Mouse (Mus musculus): ENCODE results near the gene Snrnp27. TPM values are rescaled to one million over a fixed set of nuclear protein-coding genes. Genes with fewer than 3 reads are reported as not detected.

The Snrnp27 gene
- 109 and 119 TPM in 2 replicates for polyA plus RNA-seq (2014; fragmentation: Nextera tagmentation; extraction: Ambion mirVana)

DNA sequence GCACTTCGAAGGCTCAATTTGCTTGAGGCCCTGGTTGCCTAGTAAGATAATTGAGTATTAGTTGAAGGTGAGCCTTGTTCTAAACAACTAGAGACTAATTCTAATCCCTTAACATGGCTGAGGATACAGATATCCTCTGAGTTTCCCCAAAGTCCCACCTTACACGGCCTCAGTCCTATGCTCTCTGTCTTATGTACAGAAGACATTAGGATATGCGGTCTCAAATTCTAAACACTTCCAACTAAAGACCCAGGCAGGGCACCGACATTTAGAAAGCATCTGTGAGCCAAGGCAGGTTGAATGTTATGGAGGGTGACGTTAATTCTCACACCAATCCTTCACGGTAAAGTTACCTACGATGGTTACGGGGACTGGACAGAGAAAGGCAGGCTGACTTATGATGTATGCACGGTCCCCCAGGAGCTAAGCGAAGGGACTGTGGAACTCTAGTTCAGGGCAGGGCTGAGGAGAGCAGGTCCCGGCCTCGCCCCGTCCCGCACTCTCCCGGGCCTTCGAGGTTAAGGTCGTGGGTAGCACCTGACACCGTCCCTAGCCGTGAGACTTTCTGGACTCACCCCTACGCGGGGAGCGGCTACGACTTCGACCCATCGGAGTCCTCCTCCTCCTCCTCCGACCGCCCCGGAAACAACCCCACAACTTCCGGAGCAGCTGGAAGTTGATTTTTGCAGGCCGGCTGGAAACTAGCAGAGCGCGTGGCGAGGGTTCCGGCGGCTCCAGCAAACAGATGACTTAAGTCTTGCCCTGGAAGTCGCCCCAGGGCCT, at the start of gene Snrnp27:
Snrnp27 (minus strand) TSS at position 651 of the 783 bp plus-strand sequence.
- WGBS = 3% methylated on average over 36 of the region's 36 CpGs
- peaks cover 39% of the 10 kb centered on the region for H3K36me3 ChIP-seq (ENCODE audit: control insufficient read depth, insufficient read depth, low read length)

DNA sequence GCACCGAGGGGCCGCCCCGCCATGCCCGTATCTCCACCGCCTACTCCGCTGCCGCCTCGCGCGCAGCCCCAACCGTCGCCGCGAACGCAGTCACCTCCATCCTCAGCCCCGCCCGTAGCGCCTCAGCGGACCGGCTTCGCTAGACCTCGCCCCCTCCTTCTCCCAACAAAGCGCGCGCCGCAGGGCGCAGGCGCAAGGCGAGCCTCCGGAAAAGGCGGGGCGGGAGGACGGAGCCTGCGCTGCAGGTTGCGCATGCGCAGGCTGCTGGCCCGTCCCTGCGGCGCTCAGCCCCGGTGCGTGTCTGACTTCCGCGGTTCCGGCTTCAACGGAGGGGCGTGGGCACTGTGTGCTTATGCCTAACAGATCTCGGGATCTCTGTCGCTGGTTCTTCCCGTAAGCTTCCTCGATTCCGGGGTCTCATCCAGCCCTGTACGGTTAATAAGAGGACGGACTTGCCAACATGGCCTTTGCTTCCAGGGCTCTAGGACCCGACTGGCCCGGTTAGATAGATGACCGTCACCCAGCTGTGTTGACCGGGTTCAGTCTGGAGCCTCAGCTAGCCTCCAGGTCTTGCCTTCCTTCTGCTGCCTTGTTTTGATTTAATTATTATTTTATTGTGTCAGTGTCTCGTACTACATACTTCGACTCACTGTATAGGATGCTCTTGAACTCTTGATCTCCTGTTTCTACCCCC, 49.0 kb upstream of the Snrnp27 start, which contains the start of gene Gmcl1:
Gmcl1 (minus strand) TSS at position 201 of the 694 bp plus-strand sequence.
- Histone ChIP-seq H3K4me3 (ENCODE audit: low read depth, low read length) (peak within 1 kb of the TSS; percentile 96), H3K27me3 (replicated peaks; ENCODE audit: control insufficient read depth, insufficient read depth, low read length) (no peaks in the 10 kb centered on the region), H3K36me3 (ENCODE audit: control insufficient read depth, insufficient read depth, low read length) (no peaks in the 10 kb centered on the region), H3K4me2 (ENCODE audit: low read length) (peak within 1 kb of the TSS; percentile 76), H3K27ac (ENCODE audit: low read depth, low read length) (peak within 1 kb of the TSS; percentile 91), H3K9ac (ENCODE audit: low read length) (peak within 1 kb of the TSS; percentile 95), H3K9me3 (replicated peaks; ENCODE audit: control insufficient read depth, low read length) (no peaks in the 10 kb centered on the region), H3K4me1 (ENCODE audit: control insufficient read depth, insufficient read depth, low read length) (peaks cover 6% of the 10 kb centered on the region; the same call in 1 of the 2 replicates)
- ATAC-seq (peak; percentile 95), DNase-seq (ENCODE audit: low spot score) (peak; percentile 98)
- 1% methylated on average over 58 of the region's 59 CpGs for WGBS

More for the DNA sequence above, at the start of gene Snrnp27:
- Histone ChIP-seq H3K27me3 (replicated peaks; ENCODE audit: control insufficient read depth, insufficient read depth, low read length) (no peaks in the 10 kb centered on the region), H3K9me3 (replicated peaks; ENCODE audit: control insufficient read depth, low read length) (no peaks in the 10 kb centered on the region), H3K9ac (ENCODE audit: low read length) (peak within 1 kb of the TSS; percentile 78), H3K27ac (ENCODE audit: low read depth, low read length) (no peak within 1 kb of the TSS; the same call in 1 of the 2 replicates), H3K4me1 (ENCODE audit: control insufficient read depth, insufficient read depth, low read length) (peaks cover 4% of the 10 kb centered on the region), H3K4me3 (ENCODE audit: low read depth, low read length) (peak within 1 kb of the TSS; percentile 69), H3K4me2 (ENCODE audit: low read length) (peak within 1 kb of the TSS; percentile 84)
- peak; percentile 92 for ATAC-seq
- DNase-seq (ENCODE audit: low spot score) = peak; percentile 90

DNA sequence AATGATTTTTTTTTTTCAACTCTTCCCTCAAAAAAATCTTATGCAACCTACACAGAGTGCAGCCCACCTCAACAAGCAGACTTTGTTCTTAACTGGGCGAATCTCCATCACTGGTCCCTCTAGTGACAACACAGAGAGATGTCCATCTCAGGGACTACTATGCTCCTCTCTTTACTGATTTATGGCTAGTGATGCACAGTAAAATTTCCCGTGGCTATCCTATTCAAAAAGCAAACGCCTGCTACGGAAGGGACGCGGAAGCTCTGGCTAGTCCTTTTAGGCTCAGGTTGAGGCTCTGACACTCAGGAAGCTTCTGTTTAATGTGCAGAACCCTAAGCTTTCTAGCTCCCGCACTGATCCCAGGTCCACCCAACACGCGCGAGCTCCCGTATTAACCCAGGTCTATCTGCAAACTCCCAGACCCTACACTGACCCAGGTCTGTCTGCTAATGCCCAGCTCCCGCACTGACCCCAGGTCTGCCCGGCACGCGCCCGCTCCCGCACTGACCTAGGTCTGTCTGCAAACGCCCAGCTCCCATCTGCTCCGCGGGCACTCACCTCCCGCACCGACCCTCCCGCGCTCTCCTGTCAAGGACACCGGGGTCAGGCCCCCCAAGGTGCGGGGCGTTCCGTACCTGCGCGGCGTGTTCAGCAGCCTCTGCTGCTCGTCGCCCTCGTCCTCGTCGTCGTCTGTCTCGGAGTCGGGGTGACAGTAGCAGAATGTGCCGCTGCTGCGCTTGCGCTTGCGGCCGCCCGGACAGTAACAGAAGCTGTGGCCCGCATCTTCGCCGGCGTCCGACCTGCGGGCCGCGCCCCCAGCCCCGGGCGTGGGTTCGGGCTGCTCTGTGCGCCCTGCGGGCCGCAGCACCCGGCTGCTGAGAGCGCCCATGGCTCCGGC, 48.2 kb upstream of the Snrnp27 start:
- Histone ChIP-seq H3K4me2 (ENCODE audit: low read length) (peak overlapping the region; percentile 60), H3K4me1 (ENCODE audit: control insufficient read depth, insufficient read depth, low read length) (peaks cover 6% of the 10 kb centered on the region; the same call in 1 of the 2 replicates), H3K4me3 (ENCODE audit: low read depth, low read length) (peak overlapping the region; percentile 96), H3K27ac (ENCODE audit: low read depth, low read length) (peak overlapping the region; percentile 91), H3K9ac (ENCODE audit: low read length) (peak overlapping the region; percentile 95), H3K36me3 (ENCODE audit: control insufficient read depth, insufficient read depth, low read length) (no peaks in the 10 kb centered on the region), H3K9me3 (replicated peaks; ENCODE audit: control insufficient read depth, low read length) (no peaks in the 10 kb centered on the region), H3K27me3 (replicated peaks; ENCODE audit: control insufficient read depth, insufficient read depth, low read length) (no peaks in the 10 kb centered on the region)
- WGBS = under 1% methylated on average over 61 of the region's 62 CpGs
- DNase-seq (ENCODE audit: low spot score) (peak; percentile 45), ATAC-seq (peak; percentile 28; the same call in 1 of the 2 replicates)

GRCm38 (mm10) chr6:86728711-86729110, 44.4 kb upstream of the Snrnp27 start:
- H3K36me3 ChIP-seq (ENCODE audit: control insufficient read depth, insufficient read depth, low read length) = peaks cover 13% of the 10 kb centered on the region
- WGBS = 93% methylated on average over 5 of the region's 5 CpGs
- no peaks in the 10 kb centered on the region for H3K9me3 ChIP-seq (replicated peaks; ENCODE audit: control insufficient read depth, low read length)
- DNase-seq (ENCODE audit: low spot score) = no peak
- ATAC-seq = no peak
- no peak overlapping the region for H3K27ac ChIP-seq (ENCODE audit: low read depth, low read length)
- H3K9ac ChIP-seq (ENCODE audit: low read length) = no peak overlapping the region
- peaks cover under 1% of the 10 kb centered on the region; the same call in 1 of the 2 replicates for H3K4me1 ChIP-seq (ENCODE audit: control insufficient read depth, insufficient read depth, low read length)
- H3K4me3 ChIP-seq (ENCODE audit: low read depth, low read length) = no peak overlapping the region
- H3K4me2 ChIP-seq (ENCODE audit: low read length) = no peak overlapping the region
- H3K27me3 ChIP-seq (replicated peaks; ENCODE audit: control insufficient read depth, insufficient read depth, low read length) = no peaks in the 10 kb centered on the region

DNA sequence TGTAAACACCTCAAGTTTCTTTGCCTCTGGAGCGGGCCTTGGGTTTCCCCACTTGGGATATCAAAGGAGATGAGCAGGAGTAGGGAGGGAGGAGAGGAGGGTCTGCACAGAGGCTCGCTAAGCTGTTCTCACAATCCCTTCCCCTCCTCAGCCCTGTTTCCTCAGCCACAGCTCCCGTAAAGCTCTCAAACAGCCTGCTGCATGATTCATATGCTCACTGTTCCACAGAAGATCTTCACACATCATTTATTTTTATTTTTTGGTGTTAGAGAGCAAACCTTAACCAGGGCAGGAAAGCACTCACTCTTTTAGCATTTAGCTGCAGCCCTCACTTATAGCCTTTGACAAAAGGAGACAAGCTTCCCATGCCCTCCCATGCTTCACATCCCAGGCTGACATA, 37.7 kb upstream of the Snrnp27 start:
- Histone ChIP-seq H3K4me3 (ENCODE audit: low read depth, low read length) (no peak overlapping the region), H3K9me3 (replicated peaks; ENCODE audit: control insufficient read depth, low read length) (no peaks in the 10 kb centered on the region), H3K27ac (ENCODE audit: low read depth, low read length) (no peak overlapping the region), H3K4me1 (ENCODE audit: control insufficient read depth, insufficient read depth, low read length) (no peaks in the 10 kb centered on the region), H3K36me3 (ENCODE audit: control insufficient read depth, insufficient read depth, low read length) (peaks cover 37% of the 10 kb centered on the region), H3K4me2 (ENCODE audit: low read length) (no peak overlapping the region), H3K9ac (ENCODE audit: low read length) (no peak overlapping the region), H3K27me3 (replicated peaks; ENCODE audit: control insufficient read depth, insufficient read depth, low read length) (no peaks in the 10 kb centered on the region)
- ATAC-seq (no peak), DNase-seq (ENCODE audit: low spot score) (no peak)
- WGBS = 82% methylated on average over 3 of the region's 3 CpGs

DNA sequence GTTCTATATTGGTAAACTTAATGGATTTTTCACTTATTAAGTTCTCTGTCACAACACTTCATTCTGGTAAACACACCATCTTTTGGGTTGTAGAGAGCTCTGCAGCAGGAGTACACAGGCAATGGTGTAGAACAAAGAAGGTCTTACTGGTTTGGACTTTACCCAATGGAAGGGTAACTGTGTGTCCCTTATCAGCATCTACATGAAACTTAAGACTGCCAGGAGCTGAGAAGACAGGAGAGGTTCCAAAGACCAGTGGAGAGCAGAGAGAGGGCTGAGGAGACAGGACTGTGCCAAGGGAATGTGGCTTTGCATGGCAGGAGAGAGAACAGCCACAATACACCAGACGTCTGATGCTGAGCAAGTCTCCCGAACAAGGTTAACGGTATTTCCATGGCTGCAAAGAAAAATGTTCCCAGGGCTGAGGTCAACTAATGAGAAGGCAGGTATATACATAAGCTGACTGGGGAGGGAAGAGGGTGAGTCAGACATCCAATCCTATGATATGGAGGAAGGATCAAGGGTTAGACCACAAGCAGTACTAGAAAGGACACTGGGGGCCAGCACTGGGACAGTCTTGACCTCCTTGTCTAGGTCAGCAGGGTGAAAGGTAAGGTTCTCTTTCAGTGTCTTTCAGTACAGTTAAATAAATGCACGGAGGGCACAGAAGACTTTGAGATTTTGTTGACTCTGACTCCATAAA, 23.9 kb upstream of the Snrnp27 start:
- no peak for ATAC-seq
- DNase-seq (ENCODE audit: low spot score) = no peak
- H3K4me2 ChIP-seq (ENCODE audit: low read length) = no peak overlapping the region
- 86% methylated on average over 4 of the region's 4 CpGs for WGBS
- no peak overlapping the region for H3K9ac ChIP-seq (ENCODE audit: low read length)
- H3K4me1 ChIP-seq (ENCODE audit: control insufficient read depth, insufficient read depth, low read length) = no peaks in the 10 kb centered on the region
- H3K36me3 ChIP-seq (ENCODE audit: control insufficient read depth, insufficient read depth, low read length) = peaks cover 59% of the 10 kb centered on the region
- no peak overlapping the region for H3K4me3 ChIP-seq (ENCODE audit: low read depth, low read length)
- no peak overlapping the region for H3K27ac ChIP-seq (ENCODE audit: low read depth, low read length)
- H3K27me3 ChIP-seq (replicated peaks; ENCODE audit: control insufficient read depth, insufficient read depth, low read length) = no peaks in the 10 kb centered on the region
- H3K9me3 ChIP-seq (replicated peaks; ENCODE audit: control insufficient read depth, low read length) = no peaks in the 10 kb centered on the region

- Histone ChIP-seq H3K4me2 (ENCODE audit: low read length) (no peak overlapping the region), H3K9me3 (replicated peaks; ENCODE audit: control insufficient read depth, low read length) (no peaks in the 10 kb centered on the region), H3K4me1 (ENCODE audit: control insufficient read depth, insufficient read depth, low read length) (no peaks in the 10 kb centered on the region), H3K27me3 (replicated peaks; ENCODE audit: control insufficient read depth, insufficient read depth, low read length) (no peaks in the 10 kb centered on the region), H3K36me3 (ENCODE audit: control insufficient read depth, insufficient read depth, low read length) (peaks cover 79% of the 10 kb centered on the region), H3K9ac (ENCODE audit: low read length) (no peak overlapping the region), H3K4me3 (ENCODE audit: low read depth, low read length) (no peak overlapping the region), H3K27ac (ENCODE audit: low read depth, low read length) (no peak overlapping the region)
- 95% methylated on average over 9 of the region's 9 CpGs for WGBS
- DNase-seq (ENCODE audit: low spot score) (no peak), ATAC-seq (no peak)
These were observed 18.3 kb upstream of the Snrnp27 start for GRCm38 (mm10) chr6:86702577-86702976.

GRCm38 (mm10) chr6:86697903-86698302, 13.6 kb upstream of the Snrnp27 start:
- DNase-seq (ENCODE audit: low spot score) (no peak), ATAC-seq (no peak)
- Histone ChIP-seq H3K27me3 (replicated peaks; ENCODE audit: control insufficient read depth, insufficient read depth, low read length) (no peaks in the 10 kb centered on the region), H3K9me3 (replicated peaks; ENCODE audit: control insufficient read depth, low read length) (no peaks in the 10 kb centered on the region), H3K4me2 (ENCODE audit: low read length) (no peak overlapping the region), H3K9ac (ENCODE audit: low read length) (no peak overlapping the region), H3K4me3 (ENCODE audit: low read depth, low read length) (no peak overlapping the region), H3K27ac (ENCODE audit: low read depth, low read length) (no peak overlapping the region), H3K4me1 (ENCODE audit: control insufficient read depth, insufficient read depth, low read length) (no peaks in the 10 kb centered on the region), H3K36me3 (ENCODE audit: control insufficient read depth, insufficient read depth, low read length) (peaks cover 81% of the 10 kb centered on the region)
- 92% methylated on average over 6 of the region's 6 CpGs for WGBS

All from forebrain, embryonic 14.5 days (tissue).